Mouse (Mus musculus) hematopoietic multipotent progenitor cell, adult 10-12 weeks (in vitro differentiated cells): Measurements from ENCODE around the gene Myadm. TPM values are rescaled to one million over a fixed set of nuclear protein-coding genes. Genes with fewer than 3 reads are reported as not detected.

Source experiments
- polyA plus RNA-seq: library from polyadenylated mRNA; stranded (reverse); fragments of >175 nt; gene quantifications from 2 replicates; pipeline ENCODE4 v1.2.3, GENCODE M21; 2012; ENCODE audit warnings: low replicate concordance

The Myadm gene
- polyA plus RNA-seq: 16.6 and 20.0 TPM in 2 replicates

DNA sequence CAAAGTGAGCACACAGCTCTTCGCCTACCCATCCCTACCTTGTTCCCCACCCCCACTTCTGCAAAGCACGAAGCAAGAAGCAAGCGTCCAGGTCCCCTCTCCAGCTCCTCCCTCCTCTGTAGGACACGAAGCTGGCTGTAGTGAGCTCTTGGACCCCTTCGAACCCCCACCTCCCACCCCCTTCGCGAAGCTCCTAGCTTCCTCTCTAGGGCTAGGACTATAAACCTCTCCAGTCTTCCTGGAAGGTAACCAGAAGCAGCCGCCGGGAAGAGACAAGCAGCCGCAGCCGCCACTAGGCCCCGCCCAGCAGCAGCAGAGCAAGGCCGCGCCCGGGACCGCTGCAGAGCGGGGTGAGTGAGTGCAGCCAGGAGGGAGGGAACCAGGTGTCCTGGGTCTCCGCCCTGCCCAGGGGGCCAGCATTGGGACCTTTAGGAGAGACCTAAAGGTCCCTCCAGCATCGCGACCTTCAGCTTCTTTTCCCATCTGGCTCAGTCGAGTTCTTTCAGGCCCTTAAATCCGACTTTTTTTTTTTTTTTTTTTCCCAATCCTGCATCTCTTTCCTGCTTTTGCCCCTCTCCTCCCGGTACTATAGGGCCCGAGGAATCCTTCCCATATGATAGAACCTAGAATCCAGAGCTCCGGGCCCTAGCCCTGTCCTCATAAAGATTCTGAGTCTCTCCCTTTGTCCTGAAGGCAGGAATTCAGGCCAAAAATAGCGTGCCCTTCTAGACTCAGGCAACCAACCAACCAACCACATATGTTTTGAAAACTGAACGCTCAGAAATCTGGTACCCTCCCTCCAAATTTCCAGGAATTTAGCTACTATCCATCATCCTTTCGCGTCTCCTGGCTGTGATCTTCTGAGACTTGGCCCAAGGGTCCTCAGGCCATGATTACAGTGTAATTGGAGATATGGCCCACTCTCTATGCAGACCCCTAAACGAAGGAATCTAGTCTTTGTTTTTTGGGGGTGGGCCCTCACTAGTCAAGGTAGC is at the start of gene Myadm, which contains the start of gene Prkcg:
TSS of gene Myadm (plus strand) at position 105 of the 995 bp plus-strand sequence.
TSS of gene Prkcg (plus strand) at position 204 of the 995 bp plus-strand sequence.

DNA sequence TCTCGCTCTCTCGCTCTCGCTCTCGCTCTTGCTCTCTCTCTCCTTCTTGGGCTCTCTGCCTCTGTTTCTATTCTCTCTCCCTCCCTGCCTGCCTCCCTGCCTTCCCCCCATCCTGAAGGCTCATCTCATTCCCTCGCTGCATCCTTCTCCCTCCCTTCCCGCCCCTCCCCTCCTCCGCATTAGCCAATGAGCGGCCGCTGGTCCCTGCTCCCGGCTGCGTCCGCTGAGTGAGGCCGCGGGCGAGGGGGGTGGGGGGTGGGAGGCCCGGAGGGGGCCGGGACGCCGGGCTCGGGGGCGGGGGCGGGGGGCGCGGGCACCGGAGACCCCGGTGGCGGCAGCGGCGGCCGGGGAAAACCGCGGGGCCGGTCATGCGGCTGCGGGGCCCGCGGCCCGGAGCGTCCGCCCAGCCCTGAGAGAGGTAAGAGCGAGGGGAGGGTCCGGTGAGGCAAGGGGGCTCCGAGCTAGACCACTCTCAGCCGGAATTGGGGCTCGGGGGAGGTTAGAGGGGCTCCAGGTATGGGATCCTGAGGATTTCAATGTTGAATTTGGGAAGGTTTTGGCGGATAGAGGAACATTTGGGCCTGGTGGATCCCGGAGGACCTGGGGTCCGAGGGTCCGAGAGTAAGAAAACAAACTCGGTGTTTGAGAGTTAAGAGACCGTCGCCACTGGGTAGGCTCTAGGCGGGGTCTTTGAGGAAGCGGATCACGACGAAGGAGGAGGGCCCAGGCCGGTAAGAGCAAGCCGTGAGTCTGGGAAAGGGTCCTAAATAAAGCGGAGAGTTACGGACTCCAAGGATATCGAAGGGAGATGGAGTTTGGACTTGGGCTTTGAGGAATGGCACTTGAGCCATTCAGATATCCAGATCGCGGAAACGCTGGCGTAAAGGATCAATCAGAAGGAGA is 44.0 kb downstream of the Myadm start, which contains the start of gene Cacng7:
TSS of gene Cacng7 (plus strand) at position 337 of the 903 bp plus-strand sequence.

Other genes starting within 250 kb of the Myadm start
- gene AU018091, start 119.9 kb upstream of the Myadm start, polyA plus RNA-seq: not detected in 2 replicates
- gene Nlrp12, start 39.3 kb upstream of the Myadm start, polyA plus RNA-seq: 0.72 and 1.1 TPM in 2 replicates
- gene Prkcg, start 99 bp downstream of the Myadm start, polyA plus RNA-seq: 2.6 and 5.5 TPM in 2 replicates
- gene Cacng7, start 43.9 kb downstream of the Myadm start, polyA plus RNA-seq: 0.08 and 0.13 TPM in 2 replicates
- gene Cacng8, start 101.6 kb downstream of the Myadm start, polyA plus RNA-seq: 2.0 and 8.2 TPM in 2 replicates
- gene Cacng6, start 135.1 kb downstream of the Myadm start, polyA plus RNA-seq: 0.56 TPM in 1 of 2 replicates, not detected in the other
- 0.34 and 0.93 TPM in 2 replicates for gene Tarm1, start 213.5 kb downstream of the Myadm start, polyA plus RNA-seq